Mouse (Mus musculus) hindbrain, embryonic 14.5 days (tissue): Measurements from ENCODE around the gene Comp. TPM values are rescaled to one million over a fixed set of nuclear protein-coding genes. Genes with fewer than 3 reads are reported as not detected.

Source experiments
- ATAC-seq: fragments of 200-750 bp; cut with Nextera tagmentation; 2 replicates; pipeline ENCODE4 v1.8.0; 2017; ENCODE audit warnings: moderate number of reproducible peaks, mild to moderate bottlenecking, moderate TSS enrichment, moderate library complexity; ENCODE audit not compliant: low FRiP score
- DNase-seq: peaks from one replicate; pipeline ENCODE4 v3.0.0-alpha.2; 2015; ENCODE audit warnings: low spot score
- H3K27ac ChIP-seq: fragments of 300-500 bp; sonication (generic); 2 replicates; pipeline ENCODE4 v1.5.1; 2014; ENCODE audit warnings: mild to moderate bottlenecking, moderate library complexity
- H3K27me3 ChIP-seq: fragments of 300-500 bp; sonication (generic); 2 replicates; pipeline ENCODE4 v1.6.1; 2014; ENCODE audit warnings: mild to moderate bottlenecking, low read length, mixed read lengths; ENCODE audit not compliant: control insufficient read depth, insufficient read depth
- H3K36me3 ChIP-seq: fragments of 300-500 bp; sonication (generic); replicated peaks from 2 replicates; pipeline ENCODE4 v1.6.1; 2014; ENCODE audit not compliant: control insufficient read depth, insufficient read depth
- H3K4me1 ChIP-seq: fragments of 300-500 bp; sonication (generic); replicated peaks from 2 replicates; pipeline ENCODE4 v1.6.1; 2014; ENCODE audit warnings: antibody characterized with exemption, low read length, mixed read lengths; ENCODE audit not compliant: control insufficient read depth, insufficient read depth
- H3K4me2 ChIP-seq: fragments of 300-500 bp; sonication (generic); replicated peaks from 2 replicates; pipeline ENCODE4 v1.6.1; 2014; ENCODE audit warnings: mild to moderate bottlenecking, moderate library complexity
- H3K4me3 ChIP-seq: fragments of 300-500 bp; sonication (generic); replicated peaks from 2 replicates; pipeline ENCODE4 v1.5.1; 2014; ENCODE audit warnings: mild to moderate bottlenecking, low read length
- H3K9ac ChIP-seq: fragments of 300-500 bp; sonication (generic); 2 replicates; pipeline ENCODE4 v1.6.1; 2014
- H3K9me3 ChIP-seq: fragments of 300-500 bp; sonication (generic); 2 replicates; pipeline ENCODE4 v1.6.1; 2016; ENCODE audit warnings: low read length; ENCODE audit not compliant: control insufficient read depth
- WGBS: fragments of 180-500 bp; shearing (Covaris S2); extraction: QIAGEN DNeasy Blood & Tissue Kit; methylation state at CpG from one replicate; pipeline ENCODE4 v1.1.7; 2014; 5-methylcytosine and 5-hydroxymethylcytosine counted together
- polyA plus RNA-seq: library from polyadenylated mRNA; unstranded; fragments of >200 nt; fragmentation: Nextera tagmentation; extraction: Ambion mirVana; gene quantifications from 2 replicates; pipeline ENCODE4 v1.2.1, GENCODE M21; 2014

Gene Comp
- polyA plus RNA-seq, 1 experiment from 2014 or later, result 0.27 TPM

DNA sequence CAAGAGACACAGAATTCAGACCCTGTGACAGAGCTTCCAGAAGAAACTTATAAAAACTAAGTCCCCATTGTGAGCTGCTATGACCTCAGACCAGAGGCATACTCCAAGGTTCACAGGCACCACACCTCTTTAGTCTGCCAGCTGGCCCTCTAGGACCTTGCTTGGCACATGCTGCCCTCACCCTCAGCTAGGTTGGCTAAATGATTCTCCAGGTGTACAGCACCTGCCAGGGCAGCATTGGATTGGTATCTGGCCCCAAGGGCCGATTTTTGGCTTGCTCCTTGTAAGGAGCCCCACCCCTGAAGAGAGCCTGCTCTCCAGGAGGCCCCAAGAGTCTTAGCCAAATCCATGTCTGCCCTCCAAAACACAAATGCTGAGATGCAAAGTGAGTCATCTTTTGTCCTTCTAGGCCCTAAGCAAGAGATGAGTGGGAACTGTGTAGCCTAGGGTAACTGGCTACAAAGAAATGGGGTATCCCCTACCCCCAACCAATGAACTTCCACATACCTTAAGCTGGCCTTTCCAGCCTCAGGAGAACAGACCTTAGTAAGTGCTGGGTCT is 25.4 kb upstream of the Comp start:
- Histone ChIP-seq H3K27ac (no peak overlapping the region), H3K27me3 (no peaks in the 10 kb centered on the region), H3K4me1 (peaks cover 22% of the 10 kb centered on the region), H3K4me3 (no peak overlapping the region), H3K9ac (no peak overlapping the region), H3K9me3 (no peaks in the 10 kb centered on the region), H3K36me3 (peaks cover 18% of the 10 kb centered on the region), H3K4me2 (no peak overlapping the region)
- 86% methylated on average over 1 of the region's 1 CpGs for WGBS
- DNase-seq (peak; percentile 17), ATAC-seq (no peak)

GRCm38 (mm10) chr8:70351035-70351999 is 22.0 kb upstream of the Comp start:
- Histone ChIP-seq H3K36me3 (peaks cover 11% of the 10 kb centered on the region; the same call in 1 of the 2 replicates), H3K27me3 (no peaks in the 10 kb centered on the region), H3K4me2 (peak overlapping the region; percentile 99), H3K27ac (no peak overlapping the region), H3K4me1 (peaks cover 30% of the 10 kb centered on the region), H3K9ac (peak overlapping the region; percentile 98), H3K4me3 (peak overlapping the region; percentile 97), H3K9me3 (no peaks in the 10 kb centered on the region)
- WGBS, result 57% methylated on average over 15 of the region's 15 CpGs
- no peak for ATAC-seq
- no peak for DNase-seq

GRCm38 (mm10) chr8:70352000-70352384 is 21.4 kb upstream of the Comp start:
- DNase-seq (no peak), ATAC-seq (no peak)
- H3K36me3 ChIP-seq, result peaks cover 11% of the 10 kb centered on the region; the same call in 1 of the 2 replicates
- H3K4me1 ChIP-seq, result peaks cover 30% of the 10 kb centered on the region
- H3K9me3 ChIP-seq, result no peaks in the 10 kb centered on the region
- WGBS, result 32% methylated on average over 3 of the region's 3 CpGs
- H3K4me3 ChIP-seq, result peak overlapping the region; percentile 97
- peak overlapping the region; percentile 98 for H3K9ac ChIP-seq
- H3K27me3 ChIP-seq, result no peaks in the 10 kb centered on the region
- peak overlapping the region; percentile 99 for H3K4me2 ChIP-seq
- no peak overlapping the region for H3K27ac ChIP-seq

DNA sequence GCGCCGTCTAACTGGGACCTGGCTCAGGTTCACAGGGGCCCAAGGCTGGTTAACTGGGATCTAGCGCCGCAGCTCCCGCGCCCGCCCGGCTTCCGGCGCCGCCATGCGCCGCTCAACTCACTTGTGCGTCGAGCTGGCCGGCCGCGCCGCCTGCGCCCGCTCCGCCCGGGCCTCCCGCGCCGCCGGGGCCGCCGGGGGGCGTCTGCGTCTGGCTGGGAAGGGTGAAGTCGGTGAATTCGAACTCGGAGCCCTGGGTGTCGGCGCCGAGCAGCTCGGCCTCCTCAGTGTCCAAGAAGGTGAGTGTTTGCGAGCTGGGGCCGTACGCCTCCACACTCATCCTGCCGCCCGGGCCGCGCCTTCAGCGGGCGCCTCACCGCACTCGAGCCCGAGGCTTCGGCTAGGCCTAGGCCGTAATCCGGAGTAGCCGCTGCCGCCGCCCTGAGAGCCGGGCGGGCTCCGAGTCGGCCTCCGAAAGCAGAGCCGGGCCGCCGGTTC is 20.7 kb upstream of the Comp start:
- DNase-seq, result no peak
- Histone ChIP-seq H3K36me3 (peaks cover 11% of the 10 kb centered on the region; the same call in 1 of the 2 replicates), H3K9ac (peak overlapping the region; percentile 98), H3K27ac (peak overlapping the region; percentile 85), H3K4me2 (peak overlapping the region; percentile 99), H3K4me3 (peak overlapping the region; percentile 97), H3K9me3 (no peaks in the 10 kb centered on the region), H3K27me3 (no peaks in the 10 kb centered on the region), H3K4me1 (peaks cover 30% of the 10 kb centered on the region)
- ATAC-seq, result peak; percentile 55
- WGBS, result 0% methylated on average over 63 of the region's 64 CpGs

GRCm38 (mm10) chr8:70353194-70353817 is 20.1 kb upstream of the Comp start, which contains the start of gene Upf1:
Upf1 (minus strand) TSS chr8:70353278.
- Histone ChIP-seq H3K4me2 (peak within 1 kb of the TSS; percentile 99), H3K36me3 (peaks cover 11% of the 10 kb centered on the region; the same call in 1 of the 2 replicates), H3K27me3 (no peaks in the 10 kb centered on the region), H3K4me3 (peak within 1 kb of the TSS; percentile 97), H3K9ac (peak within 1 kb of the TSS; percentile 98), H3K9me3 (no peaks in the 10 kb centered on the region), H3K27ac (peak within 1 kb of the TSS; percentile 89), H3K4me1 (peaks cover 30% of the 10 kb centered on the region)
- WGBS, result under 1% methylated on average over 55 of the region's 69 CpGs
- DNase-seq (peak; percentile 100), ATAC-seq (peak; percentile 87)

DNA sequence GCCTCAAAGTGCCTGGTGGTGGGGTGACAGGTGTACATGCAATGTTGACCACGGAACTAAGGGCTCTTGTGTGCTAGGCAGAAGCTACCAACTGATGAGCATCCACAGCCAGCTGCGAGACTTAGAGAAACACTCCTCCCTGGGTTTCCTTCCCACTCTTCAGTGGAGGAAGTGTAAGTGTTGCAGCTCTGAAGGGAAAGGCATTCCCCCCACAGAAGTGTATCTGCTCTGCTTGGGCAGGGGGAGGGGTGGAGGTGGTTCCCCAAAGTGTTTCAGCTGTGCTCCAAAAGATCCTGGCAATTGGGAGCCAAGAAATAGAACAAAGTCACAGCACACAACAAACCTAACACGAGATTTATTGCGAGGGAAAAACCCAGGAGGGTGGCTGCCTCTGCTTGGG is 19.4 kb upstream of the Comp start:
- Histone ChIP-seq H3K4me1 (peaks cover 30% of the 10 kb centered on the region), H3K4me2 (peak overlapping the region; percentile 78), H3K27me3 (no peaks in the 10 kb centered on the region), H3K27ac (peak overlapping the region; percentile 89), H3K9me3 (no peaks in the 10 kb centered on the region), H3K4me3 (peak overlapping the region; percentile 97), H3K9ac (peak overlapping the region; percentile 74), H3K36me3 (peaks cover 7% of the 10 kb centered on the region; the same call in 1 of the 2 replicates)
- no peak for DNase-seq
- 74% methylated on average over 4 of the region's 4 CpGs for whole genome bisulfite sequencing
- no peak for ATAC-seq

- ATAC-seq, result no peak
- Histone ChIP-seq H3K36me3 (no peaks in the 10 kb centered on the region), H3K4me2 (no peak overlapping the region), H3K9me3 (no peaks in the 10 kb centered on the region), H3K27me3 (no peaks in the 10 kb centered on the region), H3K9ac (no peak overlapping the region), H3K4me1 (peaks cover 21% of the 10 kb centered on the region), H3K4me3 (no peak overlapping the region), H3K27ac (no peak overlapping the region)
- no peak for DNase-seq
- WGBS, result 95% methylated on average over 1 of the region's 1 CpGs
Observed at GRCm38 (mm10) chr8:70356111-70356510, 17.2 kb upstream of the Comp start.

GRCm38 (mm10) chr8:70359411-70359810 is 13.9 kb upstream of the Comp start:
- no peaks in the 10 kb centered on the region for H3K36me3 ChIP-seq
- H3K27me3 ChIP-seq, result no peaks in the 10 kb centered on the region
- DNase-seq (peak; percentile 44), ATAC-seq (no peak)
- no peak overlapping the region for H3K9ac ChIP-seq
- no peak overlapping the region for H3K4me3 ChIP-seq
- H3K4me1 ChIP-seq, result no peaks in the 10 kb centered on the region
- H3K9me3 ChIP-seq, result no peaks in the 10 kb centered on the region
- no peak overlapping the region for H3K4me2 ChIP-seq
- WGBS, result 33% methylated on average over 3 of the region's 3 CpGs
- H3K27ac ChIP-seq, result no peak overlapping the region

DNA sequence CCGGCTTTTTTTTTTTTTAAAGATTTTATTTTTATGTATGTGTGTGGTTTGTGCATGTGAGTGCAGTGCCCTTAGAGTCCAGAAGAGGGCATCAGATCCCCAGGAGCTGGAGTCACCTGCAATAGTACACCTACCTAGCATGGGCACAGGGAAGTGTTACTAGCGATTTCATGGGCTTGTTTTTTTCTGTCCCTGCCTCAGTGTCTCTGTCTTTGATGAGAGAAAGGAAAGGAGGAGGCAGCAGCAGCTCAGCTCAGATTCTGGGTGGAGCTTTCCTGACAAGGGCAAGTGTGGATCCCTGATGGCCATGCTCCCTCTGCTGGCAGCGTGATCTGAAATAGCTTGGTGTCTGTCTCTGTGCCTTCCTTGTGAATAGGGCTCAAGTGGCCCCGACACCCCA is 12.6 kb upstream of the Comp start:
- Histone ChIP-seq H3K9me3 (no peaks in the 10 kb centered on the region), H3K36me3 (no peaks in the 10 kb centered on the region), H3K27me3 (no peaks in the 10 kb centered on the region), H3K27ac (no peak overlapping the region), H3K4me2 (no peak overlapping the region), H3K4me1 (no peaks in the 10 kb centered on the region), H3K4me3 (no peak overlapping the region), H3K9ac (no peak overlapping the region)
- DNase-seq (no peak), ATAC-seq (no peak)
- WGBS, result 58% methylated on average over 4 of the region's 4 CpGs
